Mouse (Mus musculus): Measurements from ENCODE around the gene Sppl2c. TPM values are rescaled to one million over a fixed set of nuclear protein-coding genes. Genes with fewer than 3 reads are reported as not detected.
A peak's percentile ranks its signal among the peaks of the same experiment; 100 is the strongest.

Sppl2c gene
- polyA plus RNA-seq, 1 experiment from 2014 or later, result not detected

- Histone ChIP-seq H3K27me3 (replicated peaks; ENCODE audit: insufficient read depth, low read length) (no peaks in the 10 kb centered on the region), H3K4me3 (ENCODE audit: low read depth, low read length) (no peak overlapping the region), H3K27ac (ENCODE audit: low read length) (no peak overlapping the region), H3K9me3 (ENCODE audit: low read length) (no peaks in the 10 kb centered on the region), H3K4me1 (ENCODE audit: insufficient read depth, low read depth, low read length) (no peaks in the 10 kb centered on the region), H3K36me3 (ENCODE audit: insufficient read depth, low read length) (no peaks in the 10 kb centered on the region), H3K9ac (replicated peaks; ENCODE audit: low read depth) (no peak overlapping the region), H3K4me2 (replicated peaks; ENCODE audit: low read depth, low read length) (no peak overlapping the region)
- no peak for ATAC-seq
- WGBS, result 90% methylated on average over 10 of the region's 10 CpGs
- no peak for DNase-seq (ENCODE audit: low spot score)
- TF ChIP-seq CTCF (IDR thresholded peaks at IDR 0.05), result no peak
- no peak for TF ChIP-seq EP300 (IDR thresholded peaks at IDR 0.05)
These were observed 1.6 kb downstream of the Sppl2c start for GRCm38 (mm10) chr11:104187766-104188165.

GRCm38 (mm10) chr11:104190008-104190407 is 3.9 kb downstream of the Sppl2c start:
- Histone ChIP-seq H3K4me1 (ENCODE audit: insufficient read depth, low read depth, low read length) (no peaks in the 10 kb centered on the region), H3K27ac (ENCODE audit: low read length) (no peak overlapping the region), H3K4me3 (ENCODE audit: low read depth, low read length) (no peak overlapping the region), H3K9ac (replicated peaks; ENCODE audit: low read depth) (no peak overlapping the region), H3K9me3 (ENCODE audit: low read length) (no peaks in the 10 kb centered on the region), H3K36me3 (ENCODE audit: insufficient read depth, low read length) (no peaks in the 10 kb centered on the region), H3K27me3 (replicated peaks; ENCODE audit: insufficient read depth, low read length) (no peaks in the 10 kb centered on the region), H3K4me2 (replicated peaks; ENCODE audit: low read depth, low read length) (no peak overlapping the region)
- TF ChIP-seq CTCF (IDR thresholded peaks at IDR 0.05) (no peak), EP300 (IDR thresholded peaks at IDR 0.05) (no peak)
- DNase-seq (ENCODE audit: low spot score) (no peak), ATAC-seq (no peak)
- WGBS, result 68% methylated on average over 2 of the region's 2 CpGs

- ATAC-seq (no peak), DNase-seq (ENCODE audit: low spot score) (no peak)
- no peaks in the 10 kb centered on the region for H3K9me3 ChIP-seq (ENCODE audit: low read length)
- H3K9ac ChIP-seq (replicated peaks; ENCODE audit: low read depth), result no peak overlapping the region
- H3K27ac ChIP-seq (ENCODE audit: low read length), result no peak overlapping the region
- TF ChIP-seq CTCF (IDR thresholded peaks at IDR 0.05) (no peak), EP300 (IDR thresholded peaks at IDR 0.05) (no peak)
- WGBS, result 61% methylated on average over 11 of the region's 11 CpGs
- no peaks in the 10 kb centered on the region for H3K36me3 ChIP-seq (ENCODE audit: insufficient read depth, low read length)
- no peaks in the 10 kb centered on the region for H3K4me1 ChIP-seq (ENCODE audit: insufficient read depth, low read depth, low read length)
- no peaks in the 10 kb centered on the region for H3K27me3 ChIP-seq (replicated peaks; ENCODE audit: insufficient read depth, low read length)
- H3K4me2 ChIP-seq (replicated peaks; ENCODE audit: low read depth, low read length), result no peak overlapping the region
- no peak overlapping the region for H3K4me3 ChIP-seq (ENCODE audit: low read depth, low read length)
These were observed 9.3 kb downstream of the Sppl2c start for GRCm38 (mm10) chr11:104195382-104195781.

- DNase-seq (ENCODE audit: low spot score) (peak; percentile 82), ATAC-seq (peak; percentile 53)
- no peak overlapping the region for H3K4me2 ChIP-seq (replicated peaks; ENCODE audit: low read depth, low read length)
- no peak overlapping the region for H3K27ac ChIP-seq (ENCODE audit: low read length)
- H3K27me3 ChIP-seq (replicated peaks; ENCODE audit: insufficient read depth, low read length), result no peaks in the 10 kb centered on the region
- 11% methylated on average over 9 of the region's 9 CpGs for WGBS
- no peaks in the 10 kb centered on the region for H3K4me1 ChIP-seq (ENCODE audit: insufficient read depth, low read depth, low read length)
- no peak overlapping the region for H3K9ac ChIP-seq (replicated peaks; ENCODE audit: low read depth)
- H3K9me3 ChIP-seq (ENCODE audit: low read length), result no peaks in the 10 kb centered on the region
- no peaks in the 10 kb centered on the region for H3K36me3 ChIP-seq (ENCODE audit: insufficient read depth, low read length)
- TF ChIP-seq EP300 (IDR thresholded peaks at IDR 0.05) (no peak), CTCF (IDR thresholded peaks at IDR 0.05) (peak; percentile 99)
- no peak overlapping the region for H3K4me3 ChIP-seq (ENCODE audit: low read depth, low read length)
These were observed 9.7 kb downstream of the Sppl2c start for GRCm38 (mm10) chr11:104195791-104196190.

GRCm38 (mm10) chr11:104197861-104198260 is 11.7 kb downstream of the Sppl2c start:
- Histone ChIP-seq H3K27ac (ENCODE audit: low read length) (no peak overlapping the region), H3K27me3 (replicated peaks; ENCODE audit: insufficient read depth, low read length) (no peaks in the 10 kb centered on the region), H3K9me3 (ENCODE audit: low read length) (no peaks in the 10 kb centered on the region), H3K4me1 (ENCODE audit: insufficient read depth, low read depth, low read length) (no peaks in the 10 kb centered on the region), H3K36me3 (ENCODE audit: insufficient read depth, low read length) (no peaks in the 10 kb centered on the region), H3K4me3 (ENCODE audit: low read depth, low read length) (no peak overlapping the region), H3K9ac (replicated peaks; ENCODE audit: low read depth) (no peak overlapping the region), H3K4me2 (replicated peaks; ENCODE audit: low read depth, low read length) (no peak overlapping the region)
- no peak for TF ChIP-seq EP300 (IDR thresholded peaks at IDR 0.05)
- TF ChIP-seq CTCF (IDR thresholded peaks at IDR 0.05), result no peak
- WGBS, result 3% methylated on average over 10 of the region's 10 CpGs
- peak; percentile 28 for DNase-seq (ENCODE audit: low spot score)
- no peak for ATAC-seq

- DNase-seq (ENCODE audit: low spot score) (no peak), ATAC-seq (peak; percentile 26; the same call in 1 of the 2 replicates)
- WGBS, result 47% methylated on average over 3 of the region's 3 CpGs
- H3K4me2 ChIP-seq (replicated peaks; ENCODE audit: low read depth, low read length), result no peak overlapping the region
- H3K27me3 ChIP-seq (replicated peaks; ENCODE audit: insufficient read depth, low read length), result no peaks in the 10 kb centered on the region
- no peak overlapping the region for H3K9ac ChIP-seq (replicated peaks; ENCODE audit: low read depth)
- no peak overlapping the region for H3K4me3 ChIP-seq (ENCODE audit: low read depth, low read length)
- no peak for TF ChIP-seq CTCF (IDR thresholded peaks at IDR 0.05)
- peak; percentile 27; the same call in 1 of the 2 replicates for TF ChIP-seq EP300 (IDR thresholded peaks at IDR 0.05)
- H3K36me3 ChIP-seq (ENCODE audit: insufficient read depth, low read length), result no peaks in the 10 kb centered on the region
- no peaks in the 10 kb centered on the region for H3K4me1 ChIP-seq (ENCODE audit: insufficient read depth, low read depth, low read length)
- H3K27ac ChIP-seq (ENCODE audit: low read length), result no peak overlapping the region
- no peaks in the 10 kb centered on the region for H3K9me3 ChIP-seq (ENCODE audit: low read length)
These were observed 17.1 kb downstream of the Sppl2c start for GRCm38 (mm10) chr11:104203271-104203670.

GRCm38 (mm10) chr11:104206573-104206972 is 20.4 kb downstream of the Sppl2c start:
- H3K4me1 ChIP-seq (ENCODE audit: insufficient read depth, low read depth, low read length), result no peaks in the 10 kb centered on the region
- WGBS, result 76% methylated on average over 4 of the region's 4 CpGs
- ATAC-seq (no peak), DNase-seq (ENCODE audit: low spot score) (no peak)
- H3K36me3 ChIP-seq (ENCODE audit: insufficient read depth, low read length), result no peaks in the 10 kb centered on the region
- no peak overlapping the region for H3K4me2 ChIP-seq (replicated peaks; ENCODE audit: low read depth, low read length)
- H3K9ac ChIP-seq (replicated peaks; ENCODE audit: low read depth), result no peak overlapping the region
- H3K27ac ChIP-seq (ENCODE audit: low read length), result no peak overlapping the region
- H3K27me3 ChIP-seq (replicated peaks; ENCODE audit: insufficient read depth, low read length), result no peaks in the 10 kb centered on the region
- H3K4me3 ChIP-seq (ENCODE audit: low read depth, low read length), result no peak overlapping the region
- no peak for TF ChIP-seq CTCF (IDR thresholded peaks at IDR 0.05)
- TF ChIP-seq EP300 (IDR thresholded peaks at IDR 0.05), result no peak
- no peaks in the 10 kb centered on the region for H3K9me3 ChIP-seq (ENCODE audit: low read length)

Data from lung, postnatal 0 days (tissue).